Mouse (Mus musculus) erythroid progenitor cell, adult 5-6 weeks (primary cell): ENCODE data around the gene F13b. TPM values are rescaled to one million over a fixed set of nuclear protein-coding genes. Genes with fewer than 3 reads are reported as not detected.

Experiments
- total RNA-seq, 2 experiments: library from RNA; stranded (forward) in 1 of 2; stranded (reverse) in 1 of 2; fragments of 150-400 nt in 1 of 2; fragments of 186-747, 209-891 nt in 1 of 2; gene quantifications; 2 replicates each; pipeline versions ENCODE4 v1.2.3 to v1.2.4; 2015 to 2017; ENCODE audit warnings: low replicate concordance in 2 of 2

Gene F13b
- total RNA-seq, 2 experiments from 2014 or later = 2.9 TPM; not detected in 1

Other genes with a start within 250 kb of the F13b start
- not detected in 2 replicates for gene Crb1, start 124.6 kb upstream of the F13b start, total RNA-seq (2015; ENCODE audit: low replicate concordance)
- 0.13 TPM in 1 of 2 replicates, not detected in the other for gene Crb1, start 124.6 kb upstream of the F13b start, total RNA-seq (2017; ENCODE audit: low replicate concordance)
- 6.5 and 7.1 TPM in 2 replicates for gene Zbtb41, start 79.4 kb upstream of the F13b start, total RNA-seq (2015; ENCODE audit: low replicate concordance)
- 5.8 and 7.3 TPM in 2 replicates for gene Zbtb41, start 79.4 kb upstream of the F13b start, total RNA-seq (2017; ENCODE audit: low replicate concordance)
- gene Aspm, start 46.9 kb upstream of the F13b start, total RNA-seq (2015; ENCODE audit: low replicate concordance) = 212 and 227 TPM in 2 replicates
- gene Aspm, start 46.9 kb upstream of the F13b start, total RNA-seq (2017; ENCODE audit: low replicate concordance) = 266 and 287 TPM in 2 replicates
- not detected in 2 replicates for gene Cfhr1, start 58.6 kb downstream of the F13b start, total RNA-seq (2015; ENCODE audit: low replicate concordance)
- not detected in 2 replicates for gene Cfhr1, start 58.6 kb downstream of the F13b start, total RNA-seq (2017; ENCODE audit: low replicate concordance)